Mouse (Mus musculus): ENCODE results near the gene Chst14. TPM values are rescaled to one million over a fixed set of nuclear protein-coding genes. Genes with fewer than 3 reads are reported as not detected.

Gene Chst14
- polyA plus RNA-seq, 1 experiment, result 19.9 TPM

DNA sequence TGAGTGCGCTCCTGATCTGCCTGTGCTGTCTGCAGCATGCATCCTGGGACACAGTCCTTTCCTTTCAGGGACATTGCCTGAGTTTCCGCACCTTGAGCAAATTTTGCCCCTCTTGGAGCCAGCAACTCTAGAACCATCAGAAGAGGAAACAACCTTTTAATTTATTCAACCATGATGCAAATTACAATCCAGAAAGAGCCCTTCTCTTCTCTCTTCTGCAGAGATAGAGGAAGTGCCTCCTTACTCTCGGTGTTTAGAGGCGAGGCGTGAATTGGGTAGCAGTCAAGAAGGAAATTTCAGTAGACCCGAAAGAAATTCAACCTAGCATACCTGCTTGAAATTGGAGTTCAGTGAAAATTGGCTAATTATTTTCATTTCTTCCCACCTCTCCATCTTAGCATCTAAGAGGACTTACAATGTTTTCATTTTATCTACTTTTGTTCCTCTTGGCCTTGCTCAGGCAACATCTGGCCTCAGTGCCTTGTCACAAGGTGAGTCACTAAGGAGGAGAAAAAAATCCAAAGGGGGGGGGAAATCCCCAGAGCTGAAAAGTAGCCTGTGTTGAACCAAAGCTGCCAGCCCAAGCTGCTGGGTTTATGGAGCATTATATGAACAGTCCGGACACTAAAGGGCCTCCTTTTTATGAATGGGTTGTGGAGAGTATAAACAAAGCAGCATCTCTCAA, 20.7 kb upstream of the Chst14 start:
- DNase-seq (ENCODE audit: low spot score), result no peak

DNA sequence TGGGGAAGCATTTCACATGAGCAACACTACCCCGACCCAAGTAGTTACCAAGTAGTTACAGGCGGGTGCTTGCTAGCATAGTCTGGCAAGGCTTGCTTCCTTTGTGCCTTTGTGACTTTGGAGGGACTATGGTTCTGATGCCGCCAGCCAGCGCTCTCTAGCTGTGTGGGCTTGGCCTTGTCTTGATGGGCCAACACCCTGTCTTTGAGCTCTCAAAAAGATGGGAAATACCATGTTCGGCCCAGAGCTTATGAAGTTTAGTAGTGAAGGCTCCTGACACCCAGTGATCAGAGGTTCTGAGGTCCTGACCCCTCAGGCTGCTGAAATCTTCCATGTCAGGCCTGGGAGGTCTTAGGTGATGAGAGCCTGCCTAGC, 20.2 kb upstream of the Chst14 start:
- no peak for DNase-seq (ENCODE audit: low spot score)

- no peak for DNase-seq (ENCODE audit: low spot score)
These were observed 18.5 kb upstream of the Chst14 start for GRCm38 (mm10) chr2:118907781-118908180.

DNA sequence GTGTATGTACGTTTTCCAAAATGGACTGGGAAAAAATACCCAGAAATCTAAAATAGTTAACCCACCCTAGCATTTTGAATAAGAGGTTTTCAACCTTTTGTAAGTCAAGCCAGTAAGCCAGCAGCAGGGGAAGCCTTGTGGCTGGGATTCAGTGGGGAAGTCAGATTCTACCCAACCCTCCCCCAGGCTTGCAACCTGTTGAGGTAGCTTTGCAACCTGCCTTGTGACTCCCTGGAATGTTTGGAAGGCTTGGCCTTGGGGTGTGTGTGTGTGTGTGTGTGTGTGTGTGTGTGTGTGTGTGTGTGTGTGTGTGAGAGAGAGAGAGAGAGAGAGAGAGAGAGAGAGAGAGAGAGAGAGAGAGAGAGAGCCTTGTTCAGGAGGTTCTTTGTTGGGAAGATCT, 17.1 kb upstream of the Chst14 start:
- no peak for DNase-seq (ENCODE audit: low spot score)

GRCm38 (mm10) chr2:118910605-118911278, 15.6 kb upstream of the Chst14 start:
- DNase-seq (ENCODE audit: low spot score), result no peak

DNA sequence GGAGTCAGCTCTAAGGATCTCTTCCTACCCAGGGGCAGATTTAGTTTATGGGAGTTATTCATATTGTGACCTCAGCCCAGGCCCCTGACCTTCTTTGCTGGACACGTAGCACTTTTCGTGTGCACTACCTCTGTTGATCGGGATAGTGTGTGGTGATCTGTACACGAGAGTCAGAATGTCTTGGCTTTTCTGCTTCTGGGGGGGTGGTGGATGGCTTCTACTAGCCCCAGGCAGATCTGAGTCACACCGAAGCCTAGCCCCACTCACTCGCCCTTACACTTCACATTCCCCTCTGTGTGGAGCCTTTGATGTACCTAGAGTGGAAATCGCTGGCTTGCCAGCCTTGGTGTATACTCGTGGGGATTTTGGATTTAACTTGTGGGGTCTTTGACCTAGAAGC, 13.6 kb upstream of the Chst14 start:
- no peak for DNase-seq (ENCODE audit: low spot score)

DNA sequence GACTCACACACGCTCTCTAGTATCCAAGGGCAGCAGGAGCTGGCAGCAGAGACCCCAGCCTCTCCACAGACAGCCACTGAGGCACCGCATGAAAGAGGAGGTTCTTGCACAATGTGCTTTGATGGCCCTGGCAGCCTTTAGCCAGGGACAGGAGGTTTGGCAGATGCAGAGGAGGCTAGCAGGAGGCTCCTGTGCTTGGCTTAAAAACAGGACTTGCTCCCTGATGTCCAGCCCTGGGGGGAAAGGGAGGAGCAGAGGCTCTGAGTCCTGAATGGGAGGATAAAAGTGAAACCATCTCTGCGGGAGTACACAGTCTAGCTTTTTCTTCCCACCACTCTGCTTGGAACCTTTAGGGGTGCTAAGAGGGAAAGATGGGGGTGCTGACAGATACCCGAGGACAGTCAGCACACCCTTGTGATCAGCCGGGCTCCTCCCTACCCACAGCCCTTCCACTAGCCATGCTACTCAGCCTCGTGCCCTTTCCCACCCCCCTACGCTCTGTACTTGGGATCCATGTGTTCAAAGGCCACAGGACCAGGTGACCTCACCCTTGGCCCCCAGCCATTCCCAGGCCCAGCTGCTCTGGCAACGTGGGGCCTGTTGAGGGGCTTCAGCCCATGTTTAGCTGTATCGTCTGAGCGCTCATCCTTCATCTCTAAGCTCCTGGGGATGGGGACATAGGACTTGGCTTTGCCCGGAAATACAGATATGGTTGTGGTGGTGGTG, 12.6 kb upstream of the Chst14 start:
- no peak for DNase-seq (ENCODE audit: low spot score)

DNA sequence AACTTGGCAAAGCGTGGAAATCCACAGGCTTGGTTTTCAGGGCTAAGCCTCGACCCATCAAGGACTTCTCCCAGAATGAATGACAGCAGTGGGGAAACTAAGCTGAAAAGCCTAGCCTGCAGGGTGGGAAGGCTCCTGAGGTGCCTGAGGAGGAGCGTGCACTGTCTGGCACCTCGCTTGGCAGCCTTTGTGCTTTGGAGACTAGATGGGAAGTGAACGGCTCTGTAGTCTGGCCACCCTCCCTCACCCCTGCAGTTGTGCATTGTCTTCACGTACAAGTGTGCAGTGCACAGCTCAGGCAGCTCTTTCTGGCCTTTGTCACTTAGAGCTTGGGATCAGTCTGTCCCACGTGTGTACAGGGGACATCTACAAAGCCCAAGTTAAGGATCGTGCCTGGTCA, 11.6 kb upstream of the Chst14 start:
- no peak for DNase-seq (ENCODE audit: low spot score)

DNA sequence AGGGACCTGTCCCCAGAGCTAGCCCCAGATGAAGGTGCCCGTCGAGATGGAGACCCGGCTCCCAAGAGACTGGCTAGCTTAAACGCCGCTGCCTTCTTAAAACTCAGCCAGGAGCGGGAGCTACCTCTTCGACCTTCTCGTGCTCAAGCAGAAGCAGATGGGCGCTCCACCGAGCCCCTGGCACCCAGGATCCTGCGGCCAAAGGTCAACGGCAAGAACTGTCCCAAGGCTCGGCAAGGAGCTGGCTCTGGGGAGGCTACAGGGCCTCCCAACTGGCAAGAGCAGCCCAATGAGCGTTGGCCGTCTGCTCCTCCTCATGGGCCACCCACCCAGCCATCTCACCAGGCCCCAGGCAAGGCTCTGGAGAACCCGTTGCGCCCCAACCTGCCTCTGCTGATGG, 9.9 kb upstream of the Chst14 start:
- no peak for DNase-seq (ENCODE audit: low spot score)

DNA sequence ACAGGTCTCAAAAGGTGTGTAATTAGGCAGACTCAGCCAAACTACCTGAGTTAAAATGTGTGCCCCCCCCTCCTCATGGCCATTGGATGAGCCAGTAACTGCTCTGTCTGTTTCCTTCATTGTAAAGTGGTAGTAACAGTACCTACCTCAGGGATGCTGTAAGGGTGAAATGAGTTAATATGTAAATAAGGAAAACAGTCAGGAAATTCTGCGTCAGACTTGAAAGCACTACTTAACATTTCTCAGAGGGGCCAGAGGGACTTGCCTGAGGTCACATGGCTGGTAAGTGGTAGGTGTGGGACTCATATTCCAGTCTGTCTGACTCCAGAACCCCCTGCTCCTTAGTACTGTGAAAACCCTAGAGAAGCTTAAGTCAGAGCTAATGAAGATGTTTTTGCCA, 7.8 kb upstream of the Chst14 start:
- DNase-seq (ENCODE audit: low spot score), result no peak

GRCm38 (mm10) chr2:118920428-118920827, 5.9 kb upstream of the Chst14 start:
- DNase-seq (ENCODE audit: low spot score), result no peak

GRCm38 (mm10) chr2:118925952-118926351, 344 bp upstream of the Chst14 start:
- no peak for DNase-seq (ENCODE audit: low spot score)

DNA sequence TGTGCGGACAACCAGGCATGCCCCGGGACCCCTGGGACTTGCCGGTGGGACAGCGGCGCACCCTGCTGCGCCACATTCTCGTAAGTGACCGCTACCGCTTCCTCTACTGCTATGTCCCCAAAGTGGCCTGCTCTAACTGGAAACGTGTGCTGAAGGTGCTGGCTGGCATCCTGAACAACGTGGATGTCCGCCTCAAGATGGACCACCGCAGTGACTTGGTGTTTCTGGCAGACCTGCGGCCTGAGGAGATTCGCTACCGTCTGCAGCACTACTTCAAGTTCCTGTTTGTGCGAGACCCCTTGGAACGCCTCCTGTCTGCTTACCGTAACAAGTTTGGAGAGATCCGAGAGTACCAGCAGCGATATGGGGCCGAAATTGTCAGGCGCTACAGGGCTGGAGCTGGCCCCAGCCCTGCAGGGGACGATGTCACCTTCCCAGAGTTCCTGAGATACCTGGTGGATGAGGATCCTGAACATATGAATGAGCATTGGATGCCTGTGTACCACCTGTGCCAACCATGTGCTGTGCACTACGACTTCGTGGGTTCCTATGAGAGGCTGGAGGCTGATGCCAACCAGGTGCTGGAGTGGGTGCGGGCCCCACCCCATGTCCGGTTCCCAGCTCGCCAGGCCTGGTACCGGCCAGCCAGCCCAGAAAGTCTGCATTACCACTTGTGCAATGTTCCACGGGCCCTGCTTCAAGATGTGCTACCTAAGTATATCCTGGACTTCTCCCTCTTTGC, 873 bp downstream of the Chst14 start:
- no peak for DNase-seq (ENCODE audit: low spot score)

- DNase-seq (ENCODE audit: low spot score), result no peak
These were observed 15.0 kb downstream of the Chst14 start for GRCm38 (mm10) chr2:118941341-118941740.

DNA sequence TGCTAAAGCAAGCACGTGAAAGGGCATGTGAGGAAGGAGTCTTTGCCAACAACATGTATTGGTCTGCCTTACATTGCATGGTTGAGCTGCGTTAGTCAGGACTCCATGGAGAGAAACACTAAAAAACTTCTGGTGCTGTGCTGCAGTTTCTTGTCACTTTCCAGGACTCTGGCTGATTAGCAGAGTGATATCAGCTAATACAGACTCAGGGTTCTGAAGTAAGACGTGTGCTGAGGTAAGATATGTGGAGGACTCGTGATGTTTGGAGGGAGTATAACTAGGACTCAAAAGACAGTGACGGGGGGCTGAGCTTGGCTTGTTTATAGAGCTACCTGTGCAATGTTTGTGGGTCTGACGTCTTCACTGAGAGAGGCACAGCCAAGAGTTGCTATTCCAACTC, 16.9 kb downstream of the Chst14 start:
- DNase-seq (ENCODE audit: low spot score), result no peak

DNA sequence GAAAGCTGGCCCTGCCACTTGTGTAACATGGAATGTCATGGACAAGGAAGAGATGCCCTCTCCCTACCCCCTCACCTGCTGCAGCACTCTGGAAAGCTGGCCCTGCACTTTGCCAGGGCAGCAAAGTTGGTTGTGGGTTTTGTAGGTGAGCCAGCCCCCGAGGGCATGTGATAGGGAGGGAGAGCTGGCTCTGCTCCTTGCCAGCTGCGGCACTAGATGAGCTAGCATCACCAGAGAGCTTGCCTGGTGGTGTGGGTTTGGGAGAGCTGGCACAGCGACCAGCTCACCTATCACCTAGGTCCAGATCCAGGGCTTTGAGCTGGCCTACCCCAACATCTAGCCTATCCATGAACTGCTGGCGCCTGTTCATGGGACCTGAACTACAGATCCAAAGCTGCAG, 22.5 kb downstream of the Chst14 start:
- no peak for DNase-seq (ENCODE audit: low spot score)

- DNase-seq (ENCODE audit: low spot score), result no peak
These were observed 23.4 kb downstream of the Chst14 start for GRCm38 (mm10) chr2:118949699-118950098.

DNA sequence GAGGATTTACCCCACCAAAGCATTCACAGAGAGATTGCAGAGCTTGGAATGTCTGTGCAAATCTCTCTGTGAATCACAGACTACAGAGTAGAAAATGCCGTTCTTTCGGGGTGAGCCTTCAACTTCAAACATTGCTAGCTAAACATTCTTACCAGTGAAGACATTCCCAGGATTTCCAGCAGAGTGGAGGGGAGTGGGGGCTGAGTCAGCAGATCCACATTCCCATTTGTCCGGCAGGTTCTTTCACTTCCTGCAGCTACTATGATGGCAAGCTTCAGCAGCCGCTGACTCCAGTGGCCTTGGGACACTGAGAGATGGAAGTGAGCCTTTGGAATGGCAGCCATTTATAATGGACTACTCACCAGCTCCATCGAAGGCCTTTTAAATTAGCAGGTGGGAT, 30.2 kb downstream of the Chst14 start:
- no peak for DNase-seq (ENCODE audit: low spot score)

- no peak for DNase-seq (ENCODE audit: low spot score)
These were observed 33.3 kb downstream of the Chst14 start for GRCm38 (mm10) chr2:118959644-118960043.

GRCm38 (mm10) chr2:118960413-118960812, 34.1 kb downstream of the Chst14 start:
- no peak for DNase-seq (ENCODE audit: low spot score)

- DNase-seq (ENCODE audit: low spot score), result no peak
These were observed 35.2 kb downstream of the Chst14 start for GRCm38 (mm10) chr2:118961546-118961945.

DNA sequence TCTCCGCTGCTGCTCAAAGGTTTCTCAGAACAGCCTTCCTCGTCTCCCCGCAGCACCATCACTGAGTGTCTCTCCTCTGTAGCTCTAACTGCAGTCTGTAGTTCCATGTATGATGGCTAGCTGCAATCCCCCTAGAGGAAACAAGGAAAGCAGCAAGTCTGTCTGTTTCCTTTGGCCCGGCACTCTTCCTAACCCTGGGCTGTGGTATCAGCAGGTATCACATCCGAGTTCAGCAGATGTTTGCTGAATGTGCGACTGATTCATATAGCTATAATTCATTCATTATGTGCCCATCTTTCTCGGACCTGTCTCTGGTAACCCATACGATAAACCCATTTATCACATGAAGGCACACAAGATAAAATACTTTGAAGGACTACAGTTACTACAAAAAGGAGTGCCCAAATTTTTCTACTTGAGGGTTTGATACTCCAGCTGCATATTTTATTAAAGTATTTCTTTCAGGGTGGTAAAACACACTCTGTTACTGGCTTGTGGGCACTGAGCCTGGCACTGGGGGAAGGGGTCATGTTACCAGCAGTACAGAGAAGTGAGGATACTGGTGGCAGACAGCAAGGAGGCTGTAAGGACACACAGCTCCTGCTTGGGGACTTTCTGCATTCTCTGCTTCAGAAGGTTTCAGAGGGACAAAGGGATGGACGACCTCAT, 36.8 kb downstream of the Chst14 start:
- DNase-seq (ENCODE audit: low spot score), result no peak
